Mouse (Mus musculus): Measurements from ENCODE around the gene Armh3. TPM values are rescaled to one million over a fixed set of nuclear protein-coding genes. Genes with fewer than 3 reads are reported as not detected.

Armh3 gene
- total and polyA plus RNA-seq, 3 experiments = 1.1 to 4.9 (median 1.9) TPM

GRCm38 (mm10) chr19:45826146-45826545, 172.1 kb downstream of the Armh3 start:
- Histone ChIP-seq H3K9ac (ENCODE audit: insufficient read depth, low read depth) (no peak overlapping the region), H3K79me2 (replicated peaks; ENCODE audit: control insufficient read depth, extremely low read depth, insufficient read depth, poor library complexity, severe bottlenecking) (no peaks in the 10 kb centered on the region), H3K36me3 (replicated peaks in 1 of 2; ENCODE audit: control insufficient read depth in 1 of 2, insufficient read depth in 1 of 2, low read length in 1 of 2) (no peaks in the 10 kb centered on the region), H3K27me3 (replicated peaks) (no peaks in the 10 kb centered on the region), H3K27ac (ENCODE audit: insufficient read depth, low read depth) (no peak overlapping the region), H3K9me3 (replicated peaks; ENCODE audit: low read length) (peaks cover 3% of the 10 kb centered on the region), H3K4me2 (ENCODE audit: insufficient read depth, low read depth, poor library complexity, severe bottlenecking) (no peak overlapping the region), H3K4me1 (ENCODE audit: control insufficient read depth in 1 of 2, insufficient read depth in 2 of 2) (no peaks in the 10 kb centered on the region), H3K4me3 (replicated peaks in 1 of 3; ENCODE audit: low read depth in 2 of 3, low read length in 2 of 3, poor library complexity in 1 of 3) (no peak overlapping the region)
- DNase-seq (ENCODE audit: extremely low read depth) = no peak
- TF ChIP-seq CHD1 (IDR thresholded peaks at IDR 0.05; ENCODE audit: low read depth, low read length) = no peak
- in situ Hi-C loops (cut with MboI; ENCODE audit: low pct_ligation_motif_present, low pct_unique_long_range_greater_than_20kb, low sequenced_read_pairs) = no loop called here
- dilution Hi-C loops (cut with MboI; ENCODE audit: extremely low pct_ligation_motif_present, extremely low pct_unique_long_range_greater_than_20kb, low sequenced_read_pairs) = no loop called here

GRCm38 (mm10) chr19:45821832-45822231, 176.5 kb downstream of the Armh3 start:
- in situ Hi-C loops (cut with MboI; ENCODE audit: low pct_ligation_motif_present, low pct_unique_long_range_greater_than_20kb, low sequenced_read_pairs) = no loop called here
- no peak overlapping the region for H3K27ac ChIP-seq (ENCODE audit: insufficient read depth, low read depth)
- TF ChIP-seq E2F4 (IDR thresholded peaks at IDR 0.05; ENCODE audit: insufficient replicate concordance, low read depth, low read length) (no peak), CHD1 (IDR thresholded peaks at IDR 0.05; ENCODE audit: low read depth, low read length) (no peak), TBP (conservative IDR thresholded peaks at IDR 0.05; ENCODE audit: low read depth, low read length) (no peak), IRF4 (IDR thresholded peaks at IDR 0.05; ENCODE audit: low read depth, low read length) (no peak)

GRCm38 (mm10) chr19:45817816-45818490, 180.3 kb downstream of the Armh3 start:
- in situ Hi-C loops (cut with MboI; ENCODE audit: low pct_ligation_motif_present, low pct_unique_long_range_greater_than_20kb, low sequenced_read_pairs) = loop anchor here (5.0 kb wide), 1 partner anchor 189 kb away; no protein-coding TSS in a partner anchor
- Histone ChIP-seq H3K36me3 (replicated peaks in 1 of 2; ENCODE audit: control insufficient read depth in 1 of 2, insufficient read depth in 1 of 2, low read length in 1 of 2) (peaks cover 0 to 4% of the 10 kb centered on the region in 2 experiments), H3K27me3 (replicated peaks) (no peaks in the 10 kb centered on the region)

More at GRCm38 (mm10) chr19:45821832-45822231, 176.5 kb downstream of the Armh3 start:
- Histone ChIP-seq H3K79me2 (replicated peaks; ENCODE audit: control insufficient read depth, extremely low read depth, insufficient read depth, poor library complexity, severe bottlenecking) (no peaks in the 10 kb centered on the region), H3K4me3 (replicated peaks in 1 of 3; ENCODE audit: low read depth in 2 of 3, low read length in 2 of 3, poor library complexity in 1 of 3) (no peak overlapping the region), H3K9ac (ENCODE audit: insufficient read depth, low read depth) (no peak overlapping the region), H3K4me1 (ENCODE audit: control insufficient read depth in 1 of 2, insufficient read depth in 2 of 2) (peaks cover 6 to 13% of the 10 kb centered on the region in 2 experiments; a peak in 3 of 4 replicates), H3K9me3 (replicated peaks; ENCODE audit: low read length) (no peaks in the 10 kb centered on the region), H3K4me2 (ENCODE audit: insufficient read depth, low read depth, poor library complexity, severe bottlenecking) (no peak overlapping the region), H3K36me3 (replicated peaks in 1 of 2; ENCODE audit: control insufficient read depth in 1 of 2, insufficient read depth in 1 of 2, low read length in 1 of 2) (peaks cover 0 to 4% of the 10 kb centered on the region in 2 experiments), H3K27me3 (replicated peaks) (no peaks in the 10 kb centered on the region)
- dilution Hi-C loops (cut with MboI; ENCODE audit: extremely low pct_ligation_motif_present, extremely low pct_unique_long_range_greater_than_20kb, low sequenced_read_pairs) = no loop called here
- no peak for DNase-seq (ENCODE audit: extremely low read depth)

More at GRCm38 (mm10) chr19:45817816-45818490, 180.3 kb downstream of the Armh3 start:
- no peak overlapping the region for H3K27ac ChIP-seq (ENCODE audit: insufficient read depth, low read depth)
- DNase-seq (ENCODE audit: extremely low read depth) = no peak
- dilution Hi-C loops (cut with MboI; ENCODE audit: extremely low pct_ligation_motif_present, extremely low pct_unique_long_range_greater_than_20kb, low sequenced_read_pairs) = no loop called here
- H3K79me2 ChIP-seq (replicated peaks; ENCODE audit: control insufficient read depth, extremely low read depth, insufficient read depth, poor library complexity, severe bottlenecking) = no peaks in the 10 kb centered on the region
- no peak overlapping the region for H3K4me3 ChIP-seq (replicated peaks in 1 of 3; ENCODE audit: low read depth in 2 of 3, low read length in 2 of 3, poor library complexity in 1 of 3)
- TF ChIP-seq USF1 (IDR thresholded peaks at IDR 0.05; ENCODE audit: low read depth, low read length) (no peak), GABPA (IDR thresholded peaks at IDR 0.05; ENCODE audit: insufficient replicate concordance, low read depth, low read length) (no peak), MAZ (IDR thresholded peaks at IDR 0.05; ENCODE audit: low read depth, low read length) (no peak), ETS1 (conservative IDR thresholded peaks at IDR 0.05; ENCODE audit: low read depth, low read length) (no peak), CHD1 (IDR thresholded peaks at IDR 0.05; ENCODE audit: low read depth, low read length) (no peak), ELF1 (IDR thresholded peaks at IDR 0.05; ENCODE audit: low read depth, low read length) (no peak), IRF4 (IDR thresholded peaks at IDR 0.05; ENCODE audit: low read depth, low read length) (no peak), HCFC1 (IDR thresholded peaks at IDR 0.05; ENCODE audit: low read depth, low read length) (no peak), JUN (IDR thresholded peaks at IDR 0.05; ENCODE audit: insufficient read depth, low read depth, low read length) (no peak), MAFK (IDR thresholded peaks at IDR 0.05; ENCODE audit: insufficient replicate concordance, low read length) (no peak), MEF2A (IDR thresholded peaks at IDR 0.05; ENCODE audit: borderline replicate concordance, low read depth, low read length) (no peak)
- no peak overlapping the region for H3K4me2 ChIP-seq (ENCODE audit: insufficient read depth, low read depth, poor library complexity, severe bottlenecking)
- H3K9ac ChIP-seq (ENCODE audit: insufficient read depth, low read depth) = no peak overlapping the region
- peaks cover 6 to 15% of the 10 kb centered on the region in 2 experiments; a peak in 3 of 4 replicates for H3K4me1 ChIP-seq (ENCODE audit: control insufficient read depth in 1 of 2, insufficient read depth in 2 of 2)
- H3K9me3 ChIP-seq (replicated peaks; ENCODE audit: low read length) = no peaks in the 10 kb centered on the region

Data from CH12.LX (cell line).